Mouse (Mus musculus) large intestine, adult 2 months (tissue): ENCODE measurements at regions not wholly inside any gene's neighbourhood (a gene's known extent, or its start where the extent isn't known, plus 50 kb on each side); places are given as distances from the start of the nearest gene placed in this dataset.

ENCODE experiments used
- DNase-seq: peaks from one replicate; pipeline ENCODE4 v3.0.0-alpha.2; 2012; ENCODE audit warnings: low read depth, low spot score
- WGBS: fragments of 180-500 bp; shearing (Covaris S2); methylation state at CpG from one replicate; pipeline ENCODE4 v1.1.7; 2018; 5-methylcytosine and 5-hydroxymethylcytosine counted together

- peak; percentile 7 for DNase-seq
- WGBS, result 14% methylated on average over 18 of the region's 18 CpGs
Measured at GRCm38 (mm10) chr3:14381421-14381992, 99.0 kb upstream of the Slc7a12 start.

DNA sequence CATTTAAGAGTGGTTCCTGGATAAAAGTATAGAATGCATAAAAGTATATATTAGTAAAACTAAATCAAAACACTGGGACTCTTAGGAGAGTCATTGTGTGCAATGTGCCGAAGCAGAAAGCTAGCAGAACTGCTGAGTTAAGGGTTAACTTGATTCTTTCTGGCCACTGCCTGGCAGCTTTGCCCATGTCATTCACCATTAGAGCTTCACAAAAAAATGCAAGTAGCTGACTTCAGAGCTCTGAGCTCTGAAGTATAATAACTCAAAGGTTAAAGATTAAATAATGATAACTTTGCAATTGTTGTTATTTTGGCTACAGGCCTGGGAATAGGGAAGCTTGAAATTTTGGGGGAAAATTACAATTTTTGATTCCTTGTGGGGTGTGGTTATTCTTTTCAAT, 89.8 kb upstream of the Slc7a12 start:
- DNase-seq, result no peak
- WGBS, result 76% methylated on average over 1 of the region's 1 CpGs

DNA sequence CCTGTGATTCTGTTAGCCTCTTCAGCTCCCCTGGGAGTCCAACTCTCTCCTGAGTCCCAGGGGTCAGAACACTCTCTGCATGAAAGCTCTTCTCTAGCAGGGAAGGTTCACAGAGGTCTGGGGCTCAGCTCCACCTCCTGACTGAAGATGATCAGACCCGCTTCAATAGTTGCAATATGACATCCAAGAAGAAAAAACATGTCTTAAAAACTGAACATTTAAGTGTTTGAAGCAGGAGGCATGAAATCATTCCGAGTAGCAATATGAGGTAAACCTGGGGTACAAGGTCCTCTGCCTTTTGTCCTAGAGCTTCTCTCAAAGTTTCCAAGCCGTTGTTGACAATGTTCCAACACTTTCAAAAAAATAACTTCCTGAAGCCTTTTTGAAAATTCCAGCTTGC, 81.8 kb upstream of the Slc7a12 start:
- WGBS, result 82% methylated on average over 3 of the region's 3 CpGs
- no peak for DNase-seq

GRCm38 (mm10) chr3:14408435-14409125, 71.9 kb upstream of the Slc7a12 start:
- no peak for DNase-seq
- 25% methylated on average over 1 of the region's 1 CpGs for WGBS
